7 mouse cellular contexts compared by ENCODE assay signal in genomic region chr5:121592816-121593407, GRCm38 (mm10). TPM values are rescaled to one million over a fixed set of nuclear protein-coding genes. Genes with fewer than 3 reads are reported as not detected.
DNase-seq lines count a peak whose midpoint lies in the region; ATAC-seq and TF ChIP-seq lines count a peak whose summit lies in the region.

No protein-coding gene starts in this region.

- H3K27me3 ChIP-seq in hindbrain, postnatal 0 days (ENCODE audit: insufficient read depth, low read length), result no peaks in the 10 kb centered on the region
- peaks cover 18% of the 10 kb centered on the region for H3K27me3 ChIP-seq in midbrain, embryonic 10.5 days (ENCODE audit: low read depth, poor library complexity, severe bottlenecking)

- peak overlapping the region; percentile 64 for H3K9ac ChIP-seq in hindbrain, postnatal 0 days (replicated peaks; ENCODE audit: low read length)

- H3K4me3 ChIP-seq in embryonic fibroblast, embryonic 13.5 days (ENCODE audit: insufficient read depth, low read length), result peak overlapping the region; percentile 69
- H3K4me3 ChIP-seq in hindbrain, postnatal 0 days (ENCODE audit: low read length), result peak overlapping the region; percentile 56
- peak overlapping the region; percentile 85 for H3K4me3 ChIP-seq in midbrain, embryonic 10.5 days

- TF ChIP-seq CTCF in embryonic fibroblast, embryonic 13.5 days (IDR thresholded peaks at IDR 0.05; ENCODE audit: borderline replicate concordance, insufficient read depth, low read length), result no peak
- TF ChIP-seq CTCF in hindbrain, postnatal 0 days (IDR thresholded peaks at IDR 0.05; ENCODE audit: low read depth), result no peak

- peak overlapping the region; percentile 94 for H3K4me2 ChIP-seq in hindbrain, postnatal 0 days (ENCODE audit: low read depth, low read length)

- no peaks in the 10 kb centered on the region for H3K9me3 ChIP-seq in hindbrain, postnatal 0 days (ENCODE audit: low read length)
- no peaks in the 10 kb centered on the region for H3K9me3 ChIP-seq in midbrain, embryonic 10.5 days (replicated peaks)

- H3K36me3 ChIP-seq in hindbrain, postnatal 0 days (ENCODE audit: insufficient read depth, low read length), result no peaks in the 10 kb centered on the region
- H3K36me3 ChIP-seq in midbrain, embryonic 10.5 days, result no peaks in the 10 kb centered on the region

- H3K27ac ChIP-seq in embryonic fibroblast, embryonic 13.5 days (ENCODE audit: insufficient read depth, low read length), result peak overlapping the region; percentile 18; the same call in 1 of the 2 replicates
- peak overlapping the region; percentile 82; the same call in 1 of the 2 replicates for H3K27ac ChIP-seq in hindbrain, postnatal 0 days
- H3K27ac ChIP-seq in midbrain, embryonic 10.5 days (replicated peaks), result peak overlapping the region; percentile 85

- no peak for TF ChIP-seq POLR2A in embryonic fibroblast, embryonic 13.5 days (IDR thresholded peaks at IDR 0.05; ENCODE audit: low read depth, low read length)

- WGBS in hindbrain, postnatal 0 days, result 4% methylated on average over 33 of the region's 33 CpGs
- 4% methylated on average over 33 of the region's 33 CpGs for WGBS in midbrain, embryonic 10.5 days

- ATAC-seq in hindbrain, postnatal 0 days, result peak; percentile 44

- DNase-seq in right cerebral cortex, postnatal 4 days, result peak; percentile 13
- DNase-seq in right cerebral cortex, adult 18-20 months, result no peak
- no peak for DNase-seq in hindbrain, postnatal 0 days (ENCODE audit: low spot score)
- DNase-seq in midbrain, embryonic 10.5 days (ENCODE audit: low spot score), result no peak
- no peak for DNase-seq in thymus, postnatal 14 days
- DNase-seq in MN1 (ENCODE audit: low spot score), result no peak

- H3K4me1 ChIP-seq in embryonic fibroblast, embryonic 13.5 days (ENCODE audit: control insufficient read depth, insufficient read depth, low read length), result no peaks in the 10 kb centered on the region
- H3K4me1 ChIP-seq in hindbrain, postnatal 0 days (ENCODE audit: insufficient read depth, low read length), result peaks cover 6% of the 10 kb centered on the region; the same call in 1 of the 2 replicates
- H3K4me1 ChIP-seq in midbrain, embryonic 10.5 days, result peaks cover 30% of the 10 kb centered on the region

RNA-seq across cellular contexts. Expression of gene Aldh2, which starts 0.7 kb away (rescaled TPM):
- polyA plus RNA-seq in embryonic fibroblast, embryonic 13.5 days (2011; ENCODE audit: insufficient read length, low read depth, missing spikeins), result 167 and 221 TPM in 2 replicates
- 87.7 and 106 TPM in 2 replicates for total RNA-seq in hindbrain, postnatal 0 days (2014; rRNA removed)
- 150 and 157 TPM in 2 replicates for polyA plus RNA-seq in hindbrain, postnatal 0 days (2015; fragmentation: Nextera tagmentation; extraction: Ambion mirVana)
- 104 and 111 TPM in 2 replicates for polyA plus RNA-seq in midbrain, embryonic 10.5 days (2016; fragmentation: Nextera tagmentation; extraction: Ambion mirVana)

RNA-seq across cellular contexts. Expression of gene Acad12, which starts 25.8 kb away (rescaled TPM):
- polyA plus RNA-seq in embryonic fibroblast, embryonic 13.5 days (2011; ENCODE audit: insufficient read length, low read depth, missing spikeins), result 3.1 and 3.8 TPM in 2 replicates
- total RNA-seq in hindbrain, postnatal 0 days (2014; rRNA removed), result 1.7 and 3.7 TPM in 2 replicates
- 1.6 and 2.2 TPM in 2 replicates for polyA plus RNA-seq in hindbrain, postnatal 0 days (2015; fragmentation: Nextera tagmentation; extraction: Ambion mirVana)
- polyA plus RNA-seq in midbrain, embryonic 10.5 days (2016; fragmentation: Nextera tagmentation; extraction: Ambion mirVana), result 2.1 TPM in 2 replicates

RNA-seq across cellular contexts. Expression of gene Mapkapk5, which starts 47.2 kb away (rescaled TPM):
- polyA plus RNA-seq in embryonic fibroblast, embryonic 13.5 days (2011; ENCODE audit: insufficient read length, low read depth, missing spikeins), result 65.3 and 68.3 TPM in 2 replicates
- 51.0 and 57.6 TPM in 2 replicates for total RNA-seq in hindbrain, postnatal 0 days (2014; rRNA removed)
- polyA plus RNA-seq in hindbrain, postnatal 0 days (2015; fragmentation: Nextera tagmentation; extraction: Ambion mirVana), result 43.1 and 46.1 TPM in 2 replicates
- polyA plus RNA-seq in midbrain, embryonic 10.5 days (2016; fragmentation: Nextera tagmentation; extraction: Ambion mirVana), result 45.5 and 49.4 TPM in 2 replicates

RNA-seq across cellular contexts. Expression of gene Adam1a, which starts 47.6 kb away (rescaled TPM):
- 1.9 and 2.7 TPM in 2 replicates for polyA plus RNA-seq in embryonic fibroblast, embryonic 13.5 days (2011; ENCODE audit: insufficient read length, low read depth, missing spikeins)
- 8.5 and 14.4 TPM in 2 replicates for total RNA-seq in hindbrain, postnatal 0 days (2014; rRNA removed)
- polyA plus RNA-seq in hindbrain, postnatal 0 days (2015; fragmentation: Nextera tagmentation; extraction: Ambion mirVana), result 1.3 and 1.4 TPM in 2 replicates
- 1.4 and 1.8 TPM in 2 replicates for polyA plus RNA-seq in midbrain, embryonic 10.5 days (2016; fragmentation: Nextera tagmentation; extraction: Ambion mirVana)

RNA-seq across cellular contexts. Expression of gene Gm42878, which starts 47.6 kb away (rescaled TPM):
- not detected in 2 replicates for polyA plus RNA-seq in embryonic fibroblast, embryonic 13.5 days (2011; ENCODE audit: insufficient read length, low read depth, missing spikeins)
- total RNA-seq in hindbrain, postnatal 0 days (2014; rRNA removed), result not detected in 2 replicates
- not detected in 2 replicates for polyA plus RNA-seq in hindbrain, postnatal 0 days (2015; fragmentation: Nextera tagmentation; extraction: Ambion mirVana)
- not detected in 2 replicates for polyA plus RNA-seq in midbrain, embryonic 10.5 days (2016; fragmentation: Nextera tagmentation; extraction: Ambion mirVana)

Comparison
In these comparisons a context has a peak if more than half of its experiments do, and no peak if none do; other contexts are left out.
1. H3K27ac ChIP-seq: peak in every context shown above with its lines; median percentile 85 in midbrain, embryonic 10.5 days; 82 in hindbrain, postnatal 0 days; 18 in embryonic fibroblast, embryonic 13.5 days.